In genomic region chr11:120289644-120290043, GRCm38 (mm10) we compare ENCODE assay signal across 33 mouse cellular contexts. TPM values are rescaled to one million over a fixed set of nuclear protein-coding genes. Genes with fewer than 3 reads are reported as not detected.
"Had no signal": no experiment of that assay in that cellular context is flagged by ENCODE, and none has a peak within 500 bp of the region (broad histone marks: within the 10 kb centered on the region; RNA-seq: fewer than 3 reads in every experiment).

No protein-coding gene starts in this region.

- H3K9me3 ChIP-seq: heart, embryonic 12.5 days; heart, embryonic 13.5 days; heart, embryonic 15.5 days; hindbrain, embryonic 10.5 days; hindbrain, embryonic 12.5 days; hindbrain, embryonic 13.5 days; hindbrain, embryonic 15.5 days; intestine, embryonic 15.5 days had no signal

- H3K4me2 ChIP-seq: heart, embryonic 11.5 days; heart, embryonic 12.5 days; heart, embryonic 13.5 days; heart, embryonic 15.5 days; hindbrain, embryonic 12.5 days; hindbrain, embryonic 13.5 days; hindbrain, embryonic 14.5 days; hindbrain, embryonic 15.5 days; intestine, embryonic 15.5 days had no signal

- ATAC-seq: hindbrain, embryonic 16.5 days; hindbrain, postnatal 0 days; inflammation-experienced regulatory T-cells, adult 6 months; intestine, embryonic 15.5 days; intestine, embryonic 16.5 days; intestine, postnatal 0 days had no signal

- H3K4me3 ChIP-seq: heart, embryonic 12.5 days; heart, embryonic 13.5 days; heart, embryonic 15.5 days; hindbrain, embryonic 10.5 days; hindbrain, embryonic 12.5 days; hindbrain, embryonic 13.5 days; hindbrain, embryonic 15.5 days; intestine, embryonic 15.5 days; layer of hippocampus, adult 2 months; left cerebral cortex, adult 2 months had no signal

- H3K9ac ChIP-seq: heart, embryonic 12.5 days; heart, embryonic 13.5 days; heart, embryonic 15.5 days; hindbrain, embryonic 12.5 days; hindbrain, embryonic 13.5 days; hindbrain, embryonic 14.5 days; hindbrain, embryonic 15.5 days; intestine, embryonic 15.5 days had no signal

- H3K27ac ChIP-seq: heart, embryonic 13.5 days; heart, embryonic 15.5 days; hindbrain, embryonic 10.5 days; hindbrain, embryonic 12.5 days; hindbrain, embryonic 13.5 days; hindbrain, embryonic 14.5 days; hindbrain, embryonic 15.5 days; hindbrain, postnatal 0 days; intestine, embryonic 15.5 days; kidney, postnatal 0 days; layer of hippocampus, adult 2 months; left cerebral cortex, adult 2 months had no signal

- H3K27me3 ChIP-seq: heart, embryonic 12.5 days; heart, embryonic 13.5 days; heart, embryonic 15.5 days; hindbrain, embryonic 12.5 days; hindbrain, embryonic 13.5 days; hindbrain, embryonic 15.5 days; intestine, embryonic 15.5 days had no signal

- DNase-seq: heart, postnatal 10 days; heart, postnatal 14 days; heart, postnatal 36 days; heart, postnatal 4 days; kidney, adult 11 months; kidney, adult 18-20 months; kidney, adult 2 months; kidney, adult 8-10 months; kidney, adult 9 months; kidney, postnatal 10 days; kidney, postnatal 14 days; kidney, postnatal 25 days; kidney, postnatal 36 days; layer of hippocampus, adult 9-11 months; layer of hippocampus, postnatal 36 days had no signal

RNA-seq across cellular contexts. Expression of gene Bahcc1, which starts 56.9 kb away (rescaled TPM):
- polyA plus RNA-seq: inflammation-experienced regulatory T-cells, adult 6 months had no signal
